Mouse (Mus musculus): ENCODE measurements around the gene Card11.

Card11 gene

GRCm38 (mm10) chr5:140992093-140993070, 8.0 kb downstream of the Card11 start:
- intact Hi-C loops (cut with DNase I): no loop called here

- intact Hi-C loops (cut with DNase I): no loop called here
These were observed 14.9 kb downstream of the Card11 start for GRCm38 (mm10) chr5:140985311-140986050.

GRCm38 (mm10) chr5:140981370-140981805, 19.0 kb downstream of the Card11 start:
- intact Hi-C loops (cut with DNase I): no loop called here

GRCm38 (mm10) chr5:140980783-140981182, 19.6 kb downstream of the Card11 start:
- intact Hi-C loops (cut with DNase I): no loop called here

- intact Hi-C loops (cut with DNase I): no loop called here
These were observed 20.3 kb downstream of the Card11 start for GRCm38 (mm10) chr5:140980051-140980450.

- intact Hi-C loops (cut with DNase I): loop anchor here (5.0 kb wide), 1 partner anchor 96 kb away; no protein-coding TSS in a partner anchor
These were observed 37.4 kb downstream of the Card11 start for GRCm38 (mm10) chr5:140962945-140963344.

- intact Hi-C loops (cut with DNase I): loop anchor here (5.0 kb wide), 1 partner anchor 93 kb away; no protein-coding TSS in a partner anchor
These were observed 39.6 kb downstream of the Card11 start for GRCm38 (mm10) chr5:140960732-140961131.

- intact Hi-C loops (cut with DNase I): no loop called here
These were observed 41.2 kb downstream of the Card11 start for GRCm38 (mm10) chr5:140959160-140959559.

GRCm38 (mm10) chr5:140957106-140957505, 43.3 kb downstream of the Card11 start:
- intact Hi-C loops (cut with DNase I): no loop called here

GRCm38 (mm10) chr5:140955666-140956065, 44.7 kb downstream of the Card11 start:
- intact Hi-C loops (cut with DNase I): no loop called here

GRCm38 (mm10) chr5:140951801-140952200, 48.6 kb downstream of the Card11 start:
- intact Hi-C loops (cut with DNase I): no loop called here

- intact Hi-C loops (cut with DNase I): no loop called here
These were observed 52.4 kb downstream of the Card11 start for GRCm38 (mm10) chr5:140948009-140948408.

GRCm38 (mm10) chr5:140946034-140946433, 54.3 kb downstream of the Card11 start:
- intact Hi-C loops (cut with DNase I): no loop called here

GRCm38 (mm10) chr5:140944382-140945125, 55.8 kb downstream of the Card11 start:
- intact Hi-C loops (cut with DNase I): no loop called here

GRCm38 (mm10) chr5:140940923-140941491, 59.4 kb downstream of the Card11 start:
- intact Hi-C loops (cut with DNase I): no loop called here

GRCm38 (mm10) chr5:140940257-140940922, 60.0 kb downstream of the Card11 start:
- intact Hi-C loops (cut with DNase I): no loop called here

- intact Hi-C loops (cut with DNase I): no loop called here
These were observed 63.6 kb downstream of the Card11 start for GRCm38 (mm10) chr5:140936816-140937215.

GRCm38 (mm10) chr5:140935848-140936247, 64.5 kb downstream of the Card11 start:
- intact Hi-C loops (cut with DNase I): no loop called here

- intact Hi-C loops (cut with DNase I): no loop called here
These were observed 65.6 kb downstream of the Card11 start for GRCm38 (mm10) chr5:140934639-140935315.

All from adrenal gland (tissue).